ENCODE assay signal across 7 mouse cellular contexts in genomic region chr11:114726965-114727825, GRCm38 (mm10). TPM values are rescaled to one million over a fixed set of nuclear protein-coding genes. Genes with fewer than 3 reads are reported as not detected.
A peak's percentile ranks its signal among the peaks of the same experiment; 100 is the strongest.
DNase-seq lines count a peak whose midpoint lies in the region; ATAC-seq lines count a peak whose summit lies in the region.

TSS of gene Dnaic2 (plus strand) at chr11:114727408.

- 8% methylated on average over 34 of the region's 34 CpGs for WGBS in hindbrain, embryonic 14.5 days
- WGBS in macrophage (ENCODE audit: missing documents) = 15% methylated on average over 34 of the region's 34 CpGs

- peak; percentile 88 for ATAC-seq in hindbrain, embryonic 14.5 days (ENCODE audit: low FRiP score)

- peak within 1 kb of the TSS; percentile 48 for H3K9ac ChIP-seq in hindbrain, embryonic 14.5 days

- H3K79me2 ChIP-seq in macrophage (ENCODE audit: inconsistent target) = no peaks in the 10 kb centered on the region

- H3K36me3 ChIP-seq in hindbrain, embryonic 14.5 days (replicated peaks; ENCODE audit: control insufficient read depth, insufficient read depth) = no peaks in the 10 kb centered on the region
- no peaks in the 10 kb centered on the region for H3K36me3 ChIP-seq in macrophage (ENCODE audit: inconsistent target)

- peak within 1 kb of the TSS; percentile 7; the same call in 1 of the 2 replicates for H3K27ac ChIP-seq in hindbrain, embryonic 14.5 days
- no peak within 1 kb of the TSS for H3K27ac ChIP-seq in macrophage

- DNase-seq in adrenal gland, adult 8-10 months = peak; percentile 68
- peak; percentile 66 to 78 for DNase-seq in cerebellum, postnatal 25 days
- DNase-seq in gastrocnemius, adult 18-20 months (ENCODE audit: low spot score) = peak; percentile 71
- DNase-seq in hindbrain, embryonic 14.5 days (ENCODE audit: low spot score) = peak; percentile 72
- peak; percentile 47 to 66 for DNase-seq in left cerebral cortex, adult 9 months (ENCODE audit: low spot score in 2 of 2)
- peak; percentile 77 for DNase-seq in right cerebral cortex, postnatal 25 days

- no peaks in the 10 kb centered on the region for H3K27me3 ChIP-seq in hindbrain, embryonic 14.5 days (ENCODE audit: control insufficient read depth, insufficient read depth, low read length)

- H3K4me1 ChIP-seq in hindbrain, embryonic 14.5 days (replicated peaks; ENCODE audit: control insufficient read depth, insufficient read depth, low read length) = peaks cover 12% of the 10 kb centered on the region

- H3K4me2 ChIP-seq in hindbrain, embryonic 14.5 days (replicated peaks) = peak within 1 kb of the TSS; percentile 67

- H3K4me3 ChIP-seq in hindbrain, embryonic 14.5 days (replicated peaks; ENCODE audit: low read length) = peak within 1 kb of the TSS; percentile 29
- H3K4me3 ChIP-seq in macrophage (ENCODE audit: inconsistent target) = peak within 1 kb of the TSS; percentile 8; the same call in 1 of the 2 replicates

- H3K9me3 ChIP-seq in hindbrain, embryonic 14.5 days (ENCODE audit: control insufficient read depth, low read length) = 0 out of 2 replicates have a peak, but pooled peaks cover 3% of the 10 kb centered on the region

RNA-seq across cellular contexts. Expression of gene Dnaic2, which starts in this region (rescaled TPM):
- total RNA-seq in adrenal gland, adult 8-10 months (2022) = under 1 TPM; 0.38 to 0.51 (median 0.42) TPM
- total RNA-seq in gastrocnemius, adult 18-20 months (2021) = under 1 TPM; 0.07 to 0.12 TPM
- polyA plus RNA-seq in hindbrain, embryonic 14.5 days (2014; fragmentation: Nextera tagmentation; extraction: Ambion mirVana) = 1.9 and 2.5 TPM in 2 replicates
- 1 to 10 TPM in 12 of 26 experiments, under 1 TPM in 10, not detected in 4; 0.32 to 4.7 (median 1.1) TPM for total RNA-seq in macrophage (2018; cell fraction: chromatin; rRNA removed)
- total RNA-seq in macrophage (2018; cell fraction: cytosol; rRNA removed) = under 1 TPM in 10 of 26 experiments, not detected in 16; 0.03 to 0.19 (median 0.07) TPM
- total RNA-seq in macrophage (2018; cell fraction: nucleus; rRNA removed) = 1 to 10 TPM in 1 of 26 experiments, under 1 TPM in 15, not detected in 10; 0.18 to 1.2 (median 0.48) TPM
- 0.09 TPM in 1 of 3 replicates, not detected in the others for polyA plus RNA-seq in macrophage (2018)

Comparison
In these comparisons a context has a peak if more than half of its experiments do, and no peak if none do; other contexts are left out.
1. Peak in DNase-seq in adrenal gland, adult 8-10 months; RNA of the gene not detected or under 1 TPM.
2. Peak in DNase-seq in gastrocnemius, adult 18-20 months; RNA of the gene not detected or under 1 TPM.